In the genomic region with DNA sequence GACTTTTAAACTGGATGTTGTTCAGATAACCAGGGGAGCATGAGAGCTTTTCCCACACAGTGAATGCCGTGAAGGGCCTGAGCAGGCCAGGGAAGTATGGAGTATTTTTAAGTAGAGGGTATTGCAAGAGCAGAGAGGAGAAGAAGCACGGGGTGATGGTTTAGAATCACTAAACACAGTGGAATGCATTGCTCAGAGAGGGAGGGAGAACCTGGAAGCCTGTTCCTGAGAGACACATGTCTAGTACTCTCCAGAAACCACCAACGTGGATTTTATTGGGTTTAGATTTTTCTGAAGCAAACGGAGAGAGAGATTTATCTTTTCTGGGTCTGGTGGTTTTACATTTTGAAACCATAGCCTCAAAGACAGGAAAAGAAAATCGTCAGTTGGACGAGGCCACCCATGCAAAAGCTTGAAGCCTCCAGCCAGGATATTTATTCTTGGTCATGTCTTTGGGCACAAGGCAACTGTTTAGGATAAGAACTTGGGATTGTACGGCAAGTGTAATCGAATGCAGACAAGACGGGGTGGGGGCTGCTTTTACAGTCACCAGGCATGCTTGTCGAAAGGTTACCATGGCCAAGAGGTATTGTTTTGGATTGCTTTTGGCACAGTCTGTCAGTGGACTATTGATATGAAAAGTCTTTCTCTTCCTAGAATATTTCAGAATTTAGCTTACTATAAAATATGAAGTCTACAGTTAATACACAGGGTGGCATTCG, we compare ENCODE assay signal across 25 mouse cellular contexts.
DNase-seq lines count a peak whose midpoint lies in the region; ATAC-seq lines count a peak whose summit lies in the region.
"Had no signal": no experiment of that assay in that cellular context is flagged by ENCODE, and none has a peak within 500 bp of the region (broad histone marks: within the 10 kb centered on the region; RNA-seq: fewer than 3 reads in every experiment).

No protein-coding gene starts in this region.

- no peak overlapping the region for H3K4me2 ChIP-seq in kidney, embryonic 16.5 days (replicated peaks; ENCODE audit: low read depth, low read length)
- H3K4me2 ChIP-seq in embryonic facial prominence, embryonic 12.5 days (replicated peaks): no peak overlapping the region
- no peak overlapping the region for H3K4me2 ChIP-seq in intestine, embryonic 15.5 days (replicated peaks)
- no peak overlapping the region for H3K4me2 ChIP-seq in stomach, embryonic 14.5 days (replicated peaks; ENCODE audit: low read depth, low read length)
- H3K4me2 ChIP-seq: liver, embryonic 15.5 days; neural tube, embryonic 12.5 days had no signal

- no peaks in the 10 kb centered on the region for H3K9me3 ChIP-seq in kidney, embryonic 16.5 days (ENCODE audit: low read length)
- H3K9me3 ChIP-seq in embryonic facial prominence, embryonic 12.5 days: no peaks in the 10 kb centered on the region
- H3K9me3 ChIP-seq in intestine, embryonic 15.5 days: no peaks in the 10 kb centered on the region
- H3K9me3 ChIP-seq in stomach, embryonic 14.5 days (ENCODE audit: control insufficient read depth, low read depth, low read length): no peaks in the 10 kb centered on the region
- H3K9me3 ChIP-seq: hindbrain, embryonic 10.5 days; liver, embryonic 15.5 days; neural tube, embryonic 12.5 days had no signal

- H3K27ac ChIP-seq in kidney, embryonic 16.5 days (ENCODE audit: low read length): peak overlapping the region; percentile 38; the same call in 1 of the 2 replicates
- peak overlapping the region; percentile 82 for H3K27ac ChIP-seq in embryonic facial prominence, embryonic 12.5 days
- H3K27ac ChIP-seq in intestine, embryonic 15.5 days: 0 out of 2 replicates have a peak overlapping the region, but pooled peaks have one; percentile 48
- H3K27ac ChIP-seq in stomach, embryonic 14.5 days (ENCODE audit: low read length): peak overlapping the region; percentile 60
- H3K27ac ChIP-seq: hindbrain, embryonic 10.5 days; hindbrain, postnatal 0 days; layer of hippocampus, adult 2 months; liver, embryonic 15.5 days; neural tube, embryonic 12.5 days had no signal

- H3K4me3 ChIP-seq in kidney, embryonic 16.5 days (ENCODE audit: low read length): no peak overlapping the region
- H3K4me3 ChIP-seq in embryonic facial prominence, embryonic 12.5 days: no peak overlapping the region
- H3K4me3 ChIP-seq in intestine, embryonic 15.5 days (replicated peaks): no peak overlapping the region
- H3K4me3 ChIP-seq in stomach, embryonic 14.5 days (ENCODE audit: low read depth, low read length): no peak overlapping the region
- H3K4me3 ChIP-seq: hindbrain, embryonic 10.5 days; layer of hippocampus, adult 2 months; liver, embryonic 15.5 days; neural tube, embryonic 12.5 days had no signal

- H3K27me3 ChIP-seq in kidney, embryonic 16.5 days (ENCODE audit: insufficient read depth, low read length): no peaks in the 10 kb centered on the region
- H3K27me3 ChIP-seq in embryonic facial prominence, embryonic 12.5 days: no peaks in the 10 kb centered on the region
- H3K27me3 ChIP-seq in intestine, embryonic 15.5 days (replicated peaks): no peaks in the 10 kb centered on the region
- H3K27me3 ChIP-seq in stomach, embryonic 14.5 days (ENCODE audit: control insufficient read depth, insufficient read depth, low read length): no peaks in the 10 kb centered on the region
- H3K27me3 ChIP-seq: CH12.LX; liver, embryonic 15.5 days; neural tube, embryonic 12.5 days had no signal

- ATAC-seq in kidney, embryonic 16.5 days (ENCODE audit: low FRiP score, low TSS enrichment): no peak
- no peak for ATAC-seq in embryonic facial prominence, embryonic 12.5 days (ENCODE audit: insufficient number of reproducible peaks, insufficient read depth, low FRiP score, low TSS enrichment)
- ATAC-seq in intestine, embryonic 15.5 days: 0 out of 2 replicates have a peak, but pooled peaks have one; percentile 20
- peak; percentile 28; the same call in 1 of the 2 replicates for ATAC-seq in stomach, embryonic 14.5 days (ENCODE audit: insufficient number of reproducible peaks, insufficient read depth, low FRiP score, low read depth)
- ATAC-seq: forebrain, postnatal 0 days; hindbrain, postnatal 0 days had no signal

- WGBS in kidney, embryonic 16.5 days: 43% methylated on average over 11 of the region's 11 CpGs
- 50% methylated on average over 11 of the region's 11 CpGs for WGBS in embryonic facial prominence, embryonic 12.5 days
- WGBS in intestine, embryonic 15.5 days: 37% methylated on average over 11 of the region's 11 CpGs
- WGBS in stomach, embryonic 14.5 days: 30% methylated on average over 11 of the region's 11 CpGs

- no peak for DNase-seq in kidney, postnatal 25 days
- DNase-seq in thymus, postnatal 10 days (ENCODE audit: low spot score in 2 of 2): no peak
- no peak for DNase-seq in left cerebral cortex, adult 11 months (ENCODE audit: low spot score)
- DNase-seq in ovary, postnatal 14 days (ENCODE audit: low spot score): no peak
- DNase-seq: adrenal gland, postnatal 36 days; cerebellum, adult 18-20 months; cerebellum, postnatal 25 days; embryo, embryonic 11 days; forebrain, postnatal 0 days; gastrocnemius, postnatal 36 days; kidney, adult 9 months; layer of hippocampus, postnatal 36 days; lung, postnatal 14 days; spleen, adult 18-20 months; thymus, postnatal 14 days had no signal

- no peaks in the 10 kb centered on the region for H3K36me3 ChIP-seq in kidney, embryonic 16.5 days (ENCODE audit: insufficient read depth, low read length)
- no peaks in the 10 kb centered on the region for H3K36me3 ChIP-seq in embryonic facial prominence, embryonic 12.5 days
- H3K36me3 ChIP-seq in intestine, embryonic 15.5 days: no peaks in the 10 kb centered on the region
- no peaks in the 10 kb centered on the region for H3K36me3 ChIP-seq in stomach, embryonic 14.5 days (ENCODE audit: control insufficient read depth, insufficient read depth, low read length)
- H3K36me3 ChIP-seq: hindbrain, embryonic 10.5 days; liver, embryonic 15.5 days; neural tube, embryonic 12.5 days had no signal

- H3K9ac ChIP-seq in kidney, embryonic 16.5 days (replicated peaks; ENCODE audit: low read length): no peak overlapping the region
- no peak overlapping the region for H3K9ac ChIP-seq in embryonic facial prominence, embryonic 12.5 days
- H3K9ac ChIP-seq in intestine, embryonic 15.5 days: no peak overlapping the region
- no peak overlapping the region for H3K9ac ChIP-seq in stomach, embryonic 14.5 days (replicated peaks; ENCODE audit: low read depth, low read length)
- H3K9ac ChIP-seq: forebrain, postnatal 0 days; liver, embryonic 15.5 days; neural tube, embryonic 12.5 days had no signal

- peaks cover 10% of the 10 kb centered on the region; the same call in 1 of the 2 replicates for H3K4me1 ChIP-seq in kidney, embryonic 16.5 days (ENCODE audit: insufficient read depth, low read length)
- H3K4me1 ChIP-seq in embryonic facial prominence, embryonic 12.5 days: peaks cover 15% of the 10 kb centered on the region
- H3K4me1 ChIP-seq in intestine, embryonic 15.5 days (replicated peaks): no peaks in the 10 kb centered on the region
- H3K4me1 ChIP-seq in stomach, embryonic 14.5 days (ENCODE audit: control insufficient read depth, insufficient read depth, low read length): peaks cover 5% of the 10 kb centered on the region; the same call in 1 of the 2 replicates
- H3K4me1 ChIP-seq: hindbrain, embryonic 10.5 days; liver, embryonic 15.5 days; neural tube, embryonic 12.5 days had no signal

Comparison
In these comparisons a context has a peak if more than half of its experiments do, and no peak if none do; other contexts are left out.
1. ATAC-seq: peak in intestine, embryonic 15.5 days (single experiment) and stomach, embryonic 14.5 days (single experiment); none in kidney, embryonic 16.5 days (single experiment) and embryonic facial prominence, embryonic 12.5 days (single experiment).
2. Peak in every context shown above with its lines, with median percentiles within 50 percentile points of each other: H3K27ac ChIP-seq.